Mouse (Mus musculus) hindbrain, embryonic 12.5 days (tissue): Measurements from ENCODE around the gene Tmem158. TPM values are rescaled to one million over a fixed set of nuclear protein-coding genes. Genes with fewer than 3 reads are reported as not detected.

Experiments
- ATAC-seq: fragments of 200-750 bp; cut with Nextera tagmentation; 2 replicates; pipeline ENCODE4 v1.8.0; 2017; ENCODE audit warnings: moderate TSS enrichment; ENCODE audit not compliant: low FRiP score
- H3K27ac ChIP-seq: fragments of 300-500 bp; sonication (generic); 2 replicates; pipeline ENCODE4 v1.5.1; 2016; ENCODE audit warnings: mild to moderate bottlenecking
- H3K27me3 ChIP-seq: fragments of 300-500 bp; sonication (generic); 2 replicates; pipeline ENCODE4 v1.6.1; 2016; ENCODE audit warnings: mild to moderate bottlenecking
- H3K36me3 ChIP-seq: fragments of 300-500 bp; sonication (generic); 2 replicates; pipeline ENCODE4 v1.6.1; 2016; ENCODE audit warnings: mild to moderate bottlenecking
- H3K4me1 ChIP-seq: fragments of 300-500 bp; sonication (generic); 2 replicates; pipeline ENCODE4 v1.6.1; 2016
- H3K4me2 ChIP-seq: fragments of 300-500 bp; sonication (generic); replicated peaks from 2 replicates; pipeline ENCODE4 v1.6.1; 2016; ENCODE audit warnings: mild to moderate bottlenecking
- H3K4me3 ChIP-seq: fragments of 300-500 bp; sonication (generic); 2 replicates; pipeline ENCODE4 v1.5.1; 2016; ENCODE audit warnings: mild to moderate bottlenecking
- H3K9ac ChIP-seq: fragments of 300-500 bp; sonication (generic); 2 replicates; pipeline ENCODE4 v1.6.1; 2016; ENCODE audit warnings: mild to moderate bottlenecking, moderate library complexity
- H3K9me3 ChIP-seq: fragments of 300-500 bp; sonication (generic); replicated peaks from 2 replicates; pipeline ENCODE4 v1.6.1; 2016; ENCODE audit warnings: mild to moderate bottlenecking
- WGBS: fragments of 180-500 bp; shearing (Covaris S2); methylation state at CpG from one replicate; pipeline ENCODE4 v1.1.7; 2016; 5-methylcytosine and 5-hydroxymethylcytosine counted together
- polyA plus RNA-seq: library from polyadenylated mRNA; unstranded; fragments of >200 nt; fragmentation: Nextera tagmentation; extraction: Ambion mirVana; gene quantifications from 2 replicates; pipeline ENCODE4 v1.2.1, GENCODE M21; 2016

The Tmem158 gene
- polyA plus RNA-seq, 1 experiment from 2014 or later, result 18.5 TPM

- no peaks in the 10 kb centered on the region for H3K36me3 ChIP-seq
- H3K4me3 ChIP-seq, result peak within 1 kb of the TSS; percentile 26
Measured at GRCm38 (mm10) chr9:123215621-123216440, 44.7 kb downstream of the Tmem158 start, which contains the start of gene Cdcp1. Gene Cdcp1 (minus strand): TSS chr9:123216038.

GRCm38 (mm10) chr9:123213371-123213770 lies 47.2 kb downstream of the Tmem158 start:
- H3K9me3 ChIP-seq, result no peaks in the 10 kb centered on the region
- no peaks in the 10 kb centered on the region for H3K36me3 ChIP-seq
- peaks cover 8% of the 10 kb centered on the region for H3K4me1 ChIP-seq
- H3K4me3 ChIP-seq, result no peak overlapping the region
- peaks cover 25% of the 10 kb centered on the region for H3K27me3 ChIP-seq
- H3K9ac ChIP-seq, result no peak overlapping the region
- WGBS, result 70% methylated on average over 9 of the region's 9 CpGs
- H3K27ac ChIP-seq, result no peak overlapping the region
- H3K4me2 ChIP-seq, result no peak overlapping the region
- ATAC-seq, result no peak

More at GRCm38 (mm10) chr9:123215621-123216440, 44.7 kb downstream of the Tmem158 start, which contains the start of gene Cdcp1:
- 0 out of 2 replicates have a peak within 1 kb of the TSS, but pooled peaks have one; percentile 1 for H3K9ac ChIP-seq
- no peak for ATAC-seq
- no peak within 1 kb of the TSS for H3K27ac ChIP-seq
- H3K27me3 ChIP-seq, result peaks cover 25% of the 10 kb centered on the region
- no peaks in the 10 kb centered on the region for H3K9me3 ChIP-seq
- 6% methylated on average over 45 of the region's 45 CpGs for WGBS
- H3K4me1 ChIP-seq, result peaks cover 8% of the 10 kb centered on the region
- peak within 1 kb of the TSS; percentile 50 for H3K4me2 ChIP-seq

Other genes starting within 250 kb of the Tmem158 start
- gene Tmem42, start 239.4 kb downstream of the Tmem158 start, polyA plus RNA-seq, result 17.7 and 19.6 TPM in 2 replicates
- 0.36 and 0.63 TPM in 2 replicates for gene Tgm4, start 226.0 kb downstream of the Tmem158 start, polyA plus RNA-seq
- gene Zdhhc3, start 147.6 kb downstream of the Tmem158 start, polyA plus RNA-seq, result 81.0 and 82.8 TPM in 2 replicates
- 80.1 and 84.2 TPM in 2 replicates for gene Exosc7, start 147.5 kb downstream of the Tmem158 start, polyA plus RNA-seq
- gene Clec3b, start 109.8 kb downstream of the Tmem158 start, polyA plus RNA-seq, result 0.22 TPM in 1 of 2 replicates, not detected in the other
- gene Cdcp1, start 44.7 kb downstream of the Tmem158 start, polyA plus RNA-seq, result 1.2 and 1.4 TPM in 2 replicates
- gene Lars2, start 106.2 kb upstream of the Tmem158 start, polyA plus RNA-seq, result 898 and 1,119 TPM in 2 replicates
- 39.2 and 41.3 TPM in 2 replicates for gene Limd1, start 217.9 kb upstream of the Tmem158 start, polyA plus RNA-seq